Mouse (Mus musculus): ENCODE data around the gene Gtf3c5. TPM values are rescaled to one million over a fixed set of nuclear protein-coding genes. Genes with fewer than 3 reads are reported as not detected.

Gtf3c5 gene
- polyA plus RNA-seq, 1 experiment from 2014 or later: 30.5 TPM

DNA sequence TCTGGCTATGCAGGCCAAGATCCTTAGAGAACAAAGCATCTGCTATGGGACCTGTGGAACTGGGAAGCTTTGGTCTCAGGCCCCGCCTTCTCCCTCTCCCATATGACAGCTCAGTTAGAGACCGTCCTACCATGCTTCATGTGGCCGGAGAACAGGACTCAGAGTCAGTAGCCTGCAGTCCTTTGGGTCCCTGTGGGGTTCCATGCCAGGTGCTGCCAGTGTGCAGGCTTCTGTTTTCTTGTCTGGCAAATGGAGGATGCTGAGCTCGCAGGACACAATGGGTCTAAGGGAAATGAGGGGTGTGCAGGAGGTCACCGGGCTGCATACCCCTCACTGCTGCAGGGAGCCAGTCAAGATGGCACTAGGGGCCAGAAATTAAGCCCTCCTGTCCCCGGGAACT is 37.0 kb downstream of the Gtf3c5 start:
- POLR2A ChIA-PET: interaction anchor here (0.6 to 1.3 kb wide), 3 partner anchors 13 to 41 kb away, joined by 3 to 4 read pairs (median 4); partner anchors contain the start of gene Gm10134
- no peaks in the 10 kb centered on the region for H3K27me3 ChIP-seq
- TF ChIP-seq CTCF (IDR thresholded peaks at IDR 0.05): no peak
- ATAC-seq (no peak), DNase-seq (ENCODE audit: low read depth, low spot score) (no peak)
- in situ Hi-C loops (cut with MboI; ENCODE audit: low pct_unique_long_range_greater_than_20kb): no loop called here
- CTCF ChIA-PET: interaction anchor here (1.2 to 6.8 kb wide), 2 partner anchors 20 to 30 kb away, joined by 12 to 65 read pairs; no protein-coding TSS in a partner anchor

DNA sequence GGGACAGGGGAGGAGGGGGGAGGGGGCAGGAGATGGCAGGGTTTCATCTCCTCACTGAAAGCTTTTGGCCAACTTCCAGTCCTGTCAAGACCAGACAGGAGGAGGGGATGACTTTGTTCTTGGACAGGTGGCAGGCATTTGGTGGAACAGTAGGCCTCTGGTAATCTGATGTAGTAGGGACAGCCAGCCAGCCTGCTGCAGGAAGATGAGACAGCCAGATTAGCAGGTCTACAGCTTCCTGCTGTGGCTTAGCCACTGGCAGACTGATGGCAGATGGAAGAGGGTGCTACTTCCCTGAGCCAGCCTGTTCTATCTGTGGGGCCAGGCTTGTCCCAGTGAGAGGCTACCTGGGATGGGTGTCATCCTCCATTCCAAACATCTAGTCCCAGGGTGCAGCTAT is 37.6 kb downstream of the Gtf3c5 start:
- POLR2A ChIA-PET: no interaction called here
- no peaks in the 10 kb centered on the region for H3K27me3 ChIP-seq
- in situ Hi-C loops (cut with MboI; ENCODE audit: low pct_unique_long_range_greater_than_20kb): no loop called here
- no peak for TF ChIP-seq CTCF (IDR thresholded peaks at IDR 0.05)
- CTCF ChIA-PET: interaction anchor here (6.8 kb wide), 1 partner anchor 29 kb away, joined by 65 read pairs; no protein-coding TSS in a partner anchor
- DNase-seq (ENCODE audit: low read depth, low spot score): no peak
- no peak for ATAC-seq

DNA sequence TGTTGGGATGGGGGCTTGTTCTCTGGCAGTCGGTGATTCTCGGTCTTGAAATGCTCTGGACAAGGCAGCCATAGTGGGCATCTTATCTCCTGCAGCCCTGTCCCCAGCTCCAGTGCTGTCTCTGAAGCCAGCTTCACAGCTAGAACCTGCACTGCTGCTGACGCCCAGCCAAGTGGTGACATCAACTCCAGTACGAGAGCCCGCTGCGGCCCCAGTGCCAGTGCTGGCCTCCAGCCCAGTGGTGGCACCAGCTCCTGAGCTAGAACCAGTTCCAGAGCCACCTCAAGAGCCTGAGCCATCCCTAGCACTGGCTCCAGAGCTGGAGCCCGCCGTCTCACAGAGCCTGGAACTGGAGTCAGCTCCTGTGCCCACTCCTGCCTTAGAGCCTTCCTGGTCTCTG is 39.7 kb downstream of the Gtf3c5 start:
- no peak for TF ChIP-seq CTCF (IDR thresholded peaks at IDR 0.05)
- in situ Hi-C loops (cut with MboI; ENCODE audit: low pct_unique_long_range_greater_than_20kb): no loop called here
- no peak for ATAC-seq
- POLR2A ChIA-PET: interaction anchor here (0.8 to 1.4 kb wide), 2 partner anchors 19 to 27 kb away, joined by 3 to 4 read pairs; no protein-coding TSS in a partner anchor
- H3K27me3 ChIP-seq: no peaks in the 10 kb centered on the region
- no peak for DNase-seq (ENCODE audit: low read depth, low spot score)
- CTCF ChIA-PET: interaction anchor here (1.1 to 6.8 kb wide), 2 partner anchors 27 to 32 kb away, joined by 3 to 65 read pairs; no protein-coding TSS in a partner anchor

DNA sequence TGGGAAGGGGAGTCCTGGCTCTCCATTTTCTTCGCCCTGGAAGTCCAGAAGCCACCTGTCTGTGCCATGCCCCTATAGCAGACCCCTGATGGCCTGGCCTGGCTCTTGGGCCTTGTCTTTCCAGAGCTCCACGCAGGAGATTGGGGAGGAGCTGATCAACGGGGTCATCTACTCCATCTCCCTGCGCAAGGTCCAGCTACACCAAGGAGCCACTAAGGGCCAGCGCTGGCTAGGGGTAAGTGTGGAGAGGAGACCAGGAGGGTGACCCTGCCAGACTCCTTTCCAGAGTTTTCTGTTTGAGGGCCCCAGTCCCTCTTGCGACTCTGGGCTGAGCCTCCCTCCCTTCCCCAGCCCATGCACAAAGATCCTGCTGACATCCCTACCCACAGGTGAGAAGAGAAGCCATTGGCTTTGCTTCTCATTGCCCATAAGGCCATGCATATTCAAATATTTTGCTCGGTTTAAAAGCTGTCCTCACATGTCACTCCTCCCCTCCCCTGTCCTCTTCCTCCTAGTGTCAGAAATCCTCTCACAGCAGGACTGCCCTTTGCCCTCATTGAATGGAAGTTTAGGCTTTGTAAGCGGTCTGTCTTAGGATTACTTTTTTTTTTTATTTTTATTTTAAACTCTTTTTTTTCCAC is 42.8 kb downstream of the Gtf3c5 start:
- ChIA-PET POLR2A (no interaction called here), CTCF (interaction anchor here (1.5 to 2.3 kb wide), 2 partner anchors 7 to 17 kb away, joined by 3 to 13 read pairs; no protein-coding TSS in a partner anchor)
- in situ Hi-C loops (cut with MboI; ENCODE audit: low pct_unique_long_range_greater_than_20kb): no loop called here
- no peak for ATAC-seq
- no peak for DNase-seq (ENCODE audit: low read depth, low spot score)
- TF ChIP-seq CTCF (IDR thresholded peaks at IDR 0.05): no peak
- no peaks in the 10 kb centered on the region for H3K27me3 ChIP-seq

DNA sequence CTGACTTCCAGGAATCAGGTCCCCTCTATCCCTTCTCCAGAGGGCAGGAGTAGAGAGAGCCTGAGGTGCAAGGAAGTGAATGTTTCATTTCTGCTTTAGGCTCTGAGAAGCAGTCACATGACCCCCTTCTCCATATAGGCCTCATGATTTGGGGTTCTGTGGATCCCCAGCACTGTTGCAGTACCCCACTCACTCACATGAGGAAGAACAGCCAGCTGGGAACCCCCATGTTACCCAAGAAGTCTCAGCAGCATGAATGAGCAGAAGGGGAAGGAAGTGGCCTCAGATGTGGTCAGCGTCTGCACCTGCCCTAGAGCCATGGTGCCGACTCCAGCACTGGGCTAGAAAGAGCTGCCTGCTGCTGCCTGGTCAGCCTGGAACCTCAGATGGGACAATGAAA is 43.6 kb downstream of the Gtf3c5 start:
- no peak for TF ChIP-seq CTCF (IDR thresholded peaks at IDR 0.05)
- POLR2A ChIA-PET: interaction anchor here (1.0 kb wide), 1 partner anchor 16 kb away, joined by 3 read pairs; no protein-coding TSS in a partner anchor
- DNase-seq (ENCODE audit: low read depth, low spot score) (no peak), ATAC-seq (no peak)
- no peaks in the 10 kb centered on the region for H3K27me3 ChIP-seq
- in situ Hi-C loops (cut with MboI; ENCODE audit: low pct_unique_long_range_greater_than_20kb): no loop called here
- CTCF ChIA-PET: interaction anchor here (1.0 to 2.3 kb wide), 3 partner anchors 8 to 24 kb away, joined by 3 to 13 read pairs (median 3); no protein-coding TSS in a partner anchor

DNA sequence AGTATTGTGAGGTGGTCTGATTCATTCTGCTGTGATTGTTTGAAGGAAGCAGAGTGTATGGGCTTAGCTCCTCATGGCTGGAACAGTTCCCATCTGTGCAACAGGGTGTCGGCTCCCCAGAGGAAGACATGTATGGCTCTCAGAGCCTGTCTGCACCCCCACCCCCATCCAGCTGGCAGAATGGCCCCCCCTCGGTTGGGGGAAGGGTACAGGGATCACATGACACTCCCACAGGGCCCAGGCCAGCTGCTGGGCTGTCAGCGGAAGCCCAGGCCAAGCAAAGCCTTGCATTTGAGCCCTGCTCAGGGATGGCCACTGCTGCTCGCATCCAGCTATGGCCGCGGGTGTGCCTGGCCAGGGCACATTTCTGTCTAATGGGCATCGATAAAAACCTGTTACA is 44.3 kb downstream of the Gtf3c5 start:
- ATAC-seq (no peak), DNase-seq (ENCODE audit: low read depth, low spot score) (no peak)
- no peak for TF ChIP-seq CTCF (IDR thresholded peaks at IDR 0.05)
- POLR2A ChIA-PET: interaction anchor here (1.0 kb wide), 2 partner anchors 10 to 16 kb away, joined by 3 read pairs; no protein-coding TSS in a partner anchor
- in situ Hi-C loops (cut with MboI; ENCODE audit: low pct_unique_long_range_greater_than_20kb): no loop called here
- no peaks in the 10 kb centered on the region for H3K27me3 ChIP-seq
- CTCF ChIA-PET: interaction anchor here (0.9 to 2.3 kb wide), 7 partner anchors 9 to 28 kb away, joined by 3 to 13 read pairs (median 5); no protein-coding TSS in a partner anchor

DNA sequence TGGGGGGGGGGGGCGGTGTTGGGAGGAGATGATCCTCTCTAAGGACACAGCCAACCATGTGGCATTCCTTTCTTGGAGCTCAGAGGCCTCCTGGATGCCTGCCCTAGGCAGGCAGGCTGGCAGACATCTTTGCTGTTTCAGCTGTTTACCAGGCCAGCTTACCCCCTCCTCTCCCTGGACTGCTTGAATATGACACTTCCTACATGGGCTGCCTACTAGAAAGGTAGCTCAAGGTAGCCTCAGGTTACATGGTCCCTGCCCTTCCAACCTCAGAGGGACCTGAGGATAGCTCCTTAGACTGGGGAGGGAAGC is 44.8 kb downstream of the Gtf3c5 start:
- DNase-seq (ENCODE audit: low read depth, low spot score) (no peak), ATAC-seq (no peak)
- in situ Hi-C loops (cut with MboI; ENCODE audit: low pct_unique_long_range_greater_than_20kb): no loop called here
- ChIA-PET POLR2A (interaction anchor here (1.0 kb wide), 2 partner anchors 10 to 15 kb away, joined by 3 read pairs; no protein-coding TSS in a partner anchor), CTCF (interaction anchor here (0.9 to 2.3 kb wide), 5 partner anchors 9 to 27 kb away, joined by 3 to 13 read pairs (median 5); no protein-coding TSS in a partner anchor)
- no peak for TF ChIP-seq CTCF (IDR thresholded peaks at IDR 0.05)
- H3K27me3 ChIP-seq: no peaks in the 10 kb centered on the region

DNA sequence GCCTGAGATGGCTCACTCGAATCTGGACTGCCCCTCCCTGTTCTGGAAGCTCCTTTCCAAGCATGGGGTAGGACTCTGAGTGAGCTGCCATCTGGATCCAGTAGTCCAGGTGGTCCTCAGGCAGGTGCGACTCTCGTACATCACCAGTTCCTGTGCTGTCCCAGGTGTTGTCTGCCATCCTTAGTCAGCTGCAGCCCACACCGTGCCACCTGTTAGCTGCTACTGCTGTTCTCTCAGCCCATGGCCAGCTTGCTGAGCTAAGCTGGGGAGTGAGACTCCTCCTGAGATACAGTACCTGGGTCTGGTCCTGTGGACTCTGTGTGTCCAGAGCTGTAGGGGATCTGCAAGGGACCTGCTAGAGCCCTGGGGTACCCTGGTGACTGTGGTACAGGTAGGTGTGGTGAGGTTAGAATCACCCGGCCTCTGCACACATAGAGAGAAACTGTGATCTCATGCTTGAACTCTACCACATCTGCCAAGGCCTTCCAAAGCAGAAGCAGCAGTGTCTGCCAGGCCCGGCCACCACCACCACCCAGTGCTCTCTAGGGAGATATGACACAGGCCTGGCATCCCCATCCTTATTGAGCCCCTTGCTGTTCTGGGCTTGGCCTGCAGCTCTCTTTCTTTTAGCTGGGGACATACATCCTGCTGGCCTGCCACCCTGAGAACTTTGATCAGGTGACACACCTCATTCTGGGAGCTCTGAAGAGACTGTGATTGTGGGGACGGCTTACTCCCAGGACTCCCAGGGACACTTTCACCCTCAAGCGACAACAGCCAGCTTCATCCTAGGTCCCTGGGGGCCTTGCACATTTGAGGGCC is 45.3 kb downstream of the Gtf3c5 start:
- ChIA-PET POLR2A (interaction anchor here (1.0 kb wide), 1 partner anchor 11 kb away, joined by 3 read pairs; no protein-coding TSS in a partner anchor), CTCF (interaction anchor here (0.9 to 2.3 kb wide), 6 partner anchors 10 to 27 kb away, joined by 3 to 13 read pairs (median 6); no protein-coding TSS in a partner anchor)
- no peak for DNase-seq (ENCODE audit: low read depth, low spot score)
- no peak for TF ChIP-seq CTCF (IDR thresholded peaks at IDR 0.05)
- in situ Hi-C loops (cut with MboI; ENCODE audit: low pct_unique_long_range_greater_than_20kb): no loop called here
- H3K27me3 ChIP-seq: no peaks in the 10 kb centered on the region
- ATAC-seq: no peak

DNA sequence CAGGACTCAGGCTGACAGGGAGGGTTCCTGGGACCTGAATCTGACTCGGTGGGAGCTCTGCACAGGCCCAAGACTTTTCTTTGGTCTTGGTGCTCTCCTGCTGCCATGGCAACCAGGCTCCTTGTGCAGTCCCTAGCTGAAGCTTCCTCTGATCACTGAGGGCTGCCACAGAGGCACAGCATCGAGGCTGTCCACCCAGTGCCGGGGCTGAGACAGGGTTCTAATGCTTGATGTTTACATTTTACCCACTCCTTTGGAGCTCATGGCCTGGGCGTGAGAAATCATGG is 46.0 kb downstream of the Gtf3c5 start:
- POLR2A ChIA-PET: interaction anchor here (1.1 kb wide), 1 partner anchor 15 kb away, joined by 3 read pairs; no protein-coding TSS in a partner anchor
- CTCF ChIA-PET: interaction anchor here (1.1 to 2.1 kb wide), 2 partner anchors 21 to 26 kb away, joined by 5 to 6 read pairs; no protein-coding TSS in a partner anchor
- in situ Hi-C loops (cut with MboI; ENCODE audit: low pct_unique_long_range_greater_than_20kb): no loop called here
- no peak for DNase-seq (ENCODE audit: low read depth, low spot score)
- ATAC-seq: no peak
- H3K27me3 ChIP-seq: no peaks in the 10 kb centered on the region
- TF ChIP-seq CTCF (IDR thresholded peaks at IDR 0.05): no peak

DNA sequence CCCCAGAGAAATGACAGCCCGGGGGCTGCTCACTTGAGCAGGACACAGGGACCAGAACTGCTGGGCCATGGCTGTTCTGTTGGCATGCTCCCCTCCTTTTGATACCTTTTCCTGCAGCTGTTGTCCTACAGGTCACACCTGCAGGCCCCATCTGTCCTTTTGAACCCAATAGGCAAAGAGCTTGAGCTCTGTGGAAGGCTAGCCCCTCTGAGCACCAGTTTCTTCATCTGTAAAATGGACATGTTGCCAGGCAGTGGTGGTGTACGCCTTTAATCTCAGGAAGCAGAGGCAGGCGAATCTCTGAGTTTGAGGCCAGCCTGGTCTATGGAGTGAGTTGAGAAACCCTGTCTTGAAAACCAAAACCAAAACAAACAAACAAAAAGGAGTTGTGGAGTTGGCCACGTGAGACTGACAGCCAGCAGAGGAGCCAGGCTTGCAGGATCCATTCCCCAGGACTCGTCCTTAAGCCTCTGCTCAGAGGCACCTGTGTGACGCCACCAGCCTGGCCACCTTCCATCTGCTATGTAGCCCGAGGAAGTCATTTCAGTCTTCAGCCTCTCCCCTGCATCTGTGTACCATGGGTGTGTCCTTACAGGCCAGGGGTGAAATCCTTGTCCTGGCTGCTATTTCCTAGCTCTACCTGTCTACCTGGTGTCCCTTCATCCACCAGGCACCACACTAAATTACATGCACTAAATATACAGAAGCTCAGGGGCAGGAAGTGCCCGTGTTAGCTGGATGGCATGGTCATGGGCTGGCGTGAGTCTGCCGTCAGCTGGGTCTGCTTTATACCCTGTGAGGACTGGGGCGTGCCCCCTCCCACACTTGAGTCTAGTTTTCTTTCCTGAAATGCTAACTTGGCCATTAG is 46.6 kb downstream of the Gtf3c5 start:
- no peaks in the 10 kb centered on the region for H3K27me3 ChIP-seq
- in situ Hi-C loops (cut with MboI; ENCODE audit: low pct_unique_long_range_greater_than_20kb): no loop called here
- ChIA-PET POLR2A (interaction anchor here (1.1 kb wide), 1 partner anchor 14 kb away, joined by 3 read pairs; no protein-coding TSS in a partner anchor), CTCF (interaction anchor here (1.1 to 2.1 kb wide), 2 partner anchors 20 to 26 kb away, joined by 5 to 6 read pairs; no protein-coding TSS in a partner anchor)
- DNase-seq (ENCODE audit: low read depth, low spot score) (no peak), ATAC-seq (no peak)
- TF ChIP-seq CTCF (IDR thresholded peaks at IDR 0.05): no peak
